Mouse (Mus musculus): ENCODE measurements around the gene Cldn9. TPM values are rescaled to one million over a fixed set of nuclear protein-coding genes. Genes with fewer than 3 reads are reported as not detected.

The Cldn9 gene
- polyA plus RNA-seq, 1 experiment = not detected

GRCm38 (mm10) chr17:23651363-23651762 is 32.5 kb downstream of the Cldn9 start:
- DNase-seq (ENCODE audit: low spot score) = no peak

- DNase-seq (ENCODE audit: low spot score) = no peak
Observed at GRCm38 (mm10) chr17:23645894-23646293, 37.9 kb downstream of the Cldn9 start.

GRCm38 (mm10) chr17:23644613-23645495 is 39.0 kb downstream of the Cldn9 start, which contains the start of gene Mmp25:
TSS of gene Mmp25 (minus strand) at chr17:23645277.
- no peak for DNase-seq (ENCODE audit: low spot score)

Other genes with a start within 250 kb of the Cldn9 start
- gene Vmn2r117, start 204.3 kb downstream of the Cldn9 start, polyA plus RNA-seq (2012; rRNA removed) = not detected in 2 replicates
- gene Zfp213, start 119.8 kb downstream of the Cldn9 start, polyA plus RNA-seq (2012; rRNA removed) = 7.6 and 7.8 TPM in 2 replicates
- gene Zfp13, start 84.5 kb downstream of the Cldn9 start, polyA plus RNA-seq (2012; rRNA removed) = 9.2 and 11.9 TPM in 2 replicates
- 0.04 TPM in 2 replicates for gene Zscan10, start 83.2 kb downstream of the Cldn9 start, polyA plus RNA-seq (2012; rRNA removed)
- 0.22 and 0.29 TPM in 2 replicates for gene Mmp25, start 38.7 kb downstream of the Cldn9 start, polyA plus RNA-seq (2012; rRNA removed)
- 9.2 and 11.7 TPM in 2 replicates for gene Bicdl2, start 23.5 kb downstream of the Cldn9 start, polyA plus RNA-seq (2012; rRNA removed)
- 136 and 183 TPM in 2 replicates for gene Hcfc1r1, start 10.4 kb downstream of the Cldn9 start, polyA plus RNA-seq (2012; rRNA removed)
- gene Thoc6, start 10.1 kb downstream of the Cldn9 start, polyA plus RNA-seq (2012; rRNA removed) = 13.2 and 16.9 TPM in 2 replicates
- gene Tnfrsf12a, start 6.6 kb downstream of the Cldn9 start, polyA plus RNA-seq (2012; rRNA removed) = 17.4 and 26.7 TPM in 2 replicates
- gene Cldn6, start 4.8 kb downstream of the Cldn9 start, polyA plus RNA-seq (2012; rRNA removed) = 0.04 TPM in 1 of 2 replicates, not detected in the other
- gene 1520401A03Rik, start 38.8 kb upstream of the Cldn9 start, polyA plus RNA-seq (2012; rRNA removed) = 0.10 and 0.23 TPM in 2 replicates
- gene Pkmyt1, start 42.3 kb upstream of the Cldn9 start, polyA plus RNA-seq (2012; rRNA removed) = 10.4 and 15.3 TPM in 2 replicates
- gene Paqr4, start 56.8 kb upstream of the Cldn9 start, polyA plus RNA-seq (2012; rRNA removed) = 12.8 and 13.0 TPM in 2 replicates
- gene Kremen2, start 61.8 kb upstream of the Cldn9 start, polyA plus RNA-seq (2012; rRNA removed) = 0.04 and 0.11 TPM in 2 replicates
- gene Flywch1, start 87.6 kb upstream of the Cldn9 start, polyA plus RNA-seq (2012; rRNA removed) = 35.0 and 39.3 TPM in 2 replicates
- 9.0 and 13.2 TPM in 2 replicates for gene Flywch2, start 102.1 kb upstream of the Cldn9 start, polyA plus RNA-seq (2012; rRNA removed)
- gene Srrm2, start 106.5 kb upstream of the Cldn9 start, polyA plus RNA-seq (2012; rRNA removed) = 540 TPM in 2 replicates
- gene Elob, start 145.1 kb upstream of the Cldn9 start, polyA plus RNA-seq (2012; rRNA removed) = 466 and 498 TPM in 2 replicates
- gene Prss33, start 152.0 kb upstream of the Cldn9 start, polyA plus RNA-seq (2012; rRNA removed) = not detected in 2 replicates
- 0.67 and 1.1 TPM in 2 replicates for gene Prss32, start 159.8 kb upstream of the Cldn9 start, polyA plus RNA-seq (2012; rRNA removed)
- gene Prss41, start 160.1 kb upstream of the Cldn9 start, polyA plus RNA-seq (2012; rRNA removed) = 0.04 and 0.28 TPM in 2 replicates
- gene Prss21, start 184.0 kb upstream of the Cldn9 start, polyA plus RNA-seq (2012; rRNA removed) = not detected in 2 replicates
- not detected in 2 replicates for gene Dcpp1, start 196.8 kb upstream of the Cldn9 start, polyA plus RNA-seq (2012; rRNA removed)
- not detected in 2 replicates for gene Dcpp2, start 196.9 kb upstream of the Cldn9 start, polyA plus RNA-seq (2012; rRNA removed)
- gene Dcpp3, start 233.4 kb upstream of the Cldn9 start, polyA plus RNA-seq (2012; rRNA removed) = not detected in 2 replicates